Mouse (Mus musculus) ES-Bruce4 (cell line): ENCODE measurements around the gene Hagh.

ENCODE experiments used
- CTCF ChIP-seq: IDR thresholded peaks from one replicate; pipeline ENCODE4 v1.8.1; 2011; ENCODE audit warnings: low read depth, low read length
- EP300 ChIP-seq: IDR thresholded peaks from 2 replicates; pipeline ENCODE4 v1.6.1; 2011; ENCODE audit warnings: low read depth, low read length; ENCODE audit not compliant: insufficient read depth

DNA sequence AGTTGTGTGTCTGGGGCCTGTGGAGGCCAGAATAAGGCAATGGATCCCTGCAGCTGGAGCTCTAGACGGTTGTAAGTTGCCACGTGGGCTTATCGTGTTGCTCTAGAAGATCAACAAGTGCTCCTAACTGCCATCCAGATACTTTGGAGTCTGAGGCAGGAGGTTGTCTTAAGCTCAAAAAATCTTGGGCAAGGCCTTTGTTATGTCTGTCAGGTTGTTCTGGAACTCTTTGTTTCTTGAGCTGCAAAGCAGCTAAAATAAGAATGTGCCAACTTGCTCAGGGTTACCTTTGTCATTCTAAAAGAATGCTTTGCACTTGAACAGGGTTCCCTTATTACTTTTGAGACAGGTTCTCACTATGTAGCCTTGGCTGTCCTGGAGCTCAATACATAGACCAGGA, 28.7 kb upstream of the Hagh start:
- TF ChIP-seq EP300, result no peak
- TF ChIP-seq CTCF, result no peak
